Mouse (Mus musculus): ENCODE measurements around the gene Vhl.

- no peak for TF ChIP-seq CTCF (IDR thresholded peaks at IDR 0.05; ENCODE audit: control insufficient read depth, insufficient read depth, low read length)
- no peak for TF ChIP-seq POLR2A (IDR thresholded peaks at IDR 0.05; ENCODE audit: borderline replicate concordance, control insufficient read depth, low read depth, low read length)
Observed at GRCm38 (mm10) chr6:113675991-113676390, 52.2 kb downstream of the Vhl start.
